Comparison of ENCODE assay signal across 12 mouse cellular contexts in the genomic region with DNA sequence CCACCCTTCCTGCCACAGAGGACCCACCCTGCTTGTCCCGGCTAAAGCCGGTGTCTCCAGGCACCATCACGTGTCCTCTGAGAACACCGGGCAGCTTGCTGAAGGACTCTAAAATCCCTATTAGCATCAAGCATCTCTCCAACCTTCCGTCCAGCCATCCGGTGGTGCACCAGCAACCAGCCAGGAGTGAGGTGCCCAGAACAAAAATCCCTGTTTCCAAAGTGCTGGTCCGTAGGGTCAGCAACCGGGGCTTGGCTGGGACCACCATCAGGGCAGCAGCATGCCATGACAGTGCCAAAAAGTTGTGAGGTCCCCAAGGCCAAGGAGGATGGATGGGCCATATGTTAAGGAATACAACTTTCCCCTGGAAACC. TPM values are rescaled to one million over a fixed set of nuclear protein-coding genes. Genes with fewer than 3 reads are reported as not detected.
DNase-seq lines count a peak whose midpoint lies in the region; ATAC-seq and TF ChIP-seq lines count a peak whose summit lies in the region.
"Had no signal": no experiment of that assay in that cellular context is flagged by ENCODE, and none has a peak within 500 bp of the region (broad histone marks: within the 10 kb centered on the region; RNA-seq: fewer than 3 reads in every experiment).

No protein-coding gene starts in this region.

- H3K4me2 ChIP-seq in forebrain, embryonic 12.5 days, result peak overlapping the region; percentile 81
- H3K4me2 ChIP-seq in hindbrain, embryonic 16.5 days (ENCODE audit: low read length), result peak overlapping the region; percentile 92
- peak overlapping the region; percentile 78 for H3K4me2 ChIP-seq in neural tube, embryonic 11.5 days (ENCODE audit: low read depth)

- peaks cover 16% of the 10 kb centered on the region for H3K36me3 ChIP-seq in forebrain, embryonic 12.5 days (replicated peaks)
- H3K36me3 ChIP-seq in hindbrain, embryonic 16.5 days (ENCODE audit: control insufficient read depth, insufficient read depth, low read length), result no peaks in the 10 kb centered on the region
- no peaks in the 10 kb centered on the region for H3K36me3 ChIP-seq in neural tube, embryonic 11.5 days (ENCODE audit: control insufficient read depth, insufficient read depth, low read length)

- H3K27ac ChIP-seq in layer of hippocampus, adult 2 months, result peak overlapping the region; percentile 92
- no peak overlapping the region for H3K27ac ChIP-seq in forebrain, embryonic 12.5 days
- peak overlapping the region; percentile 99 for H3K27ac ChIP-seq in hindbrain, embryonic 16.5 days (ENCODE audit: low read depth, low read length)
- no peak overlapping the region for H3K27ac ChIP-seq in neural tube, embryonic 11.5 days (ENCODE audit: low read depth, low read length)
- H3K27ac ChIP-seq: kidney, postnatal 0 days had no signal

- H3K4me3 ChIP-seq in layer of hippocampus, adult 2 months, result peak overlapping the region; percentile 95
- peak overlapping the region; percentile 86 for H3K4me3 ChIP-seq in forebrain, embryonic 12.5 days (replicated peaks)
- peak overlapping the region; percentile 95 for H3K4me3 ChIP-seq in hindbrain, embryonic 16.5 days (ENCODE audit: low read length)
- H3K4me3 ChIP-seq in neural tube, embryonic 11.5 days (ENCODE audit: low read depth, low read length), result peak overlapping the region; percentile 73
- H3K4me3 ChIP-seq: myocyte had no signal

- H3K9ac ChIP-seq in forebrain, embryonic 12.5 days, result peak overlapping the region; percentile 93
- H3K9ac ChIP-seq in hindbrain, embryonic 16.5 days (ENCODE audit: low read depth, low read length), result peak overlapping the region; percentile 99
- H3K9ac ChIP-seq in neural tube, embryonic 11.5 days (ENCODE audit: low read length), result no peak overlapping the region
- H3K9ac ChIP-seq: lung, embryonic 14.5 days had no signal

- peaks cover 59% of the 10 kb centered on the region for H3K4me1 ChIP-seq in forebrain, embryonic 12.5 days
- peaks cover 49% of the 10 kb centered on the region for H3K4me1 ChIP-seq in hindbrain, embryonic 16.5 days (ENCODE audit: control insufficient read depth, insufficient read depth, low read depth, low read length)
- peaks cover 7% of the 10 kb centered on the region; the same call in 1 of the 2 replicates for H3K4me1 ChIP-seq in neural tube, embryonic 11.5 days (ENCODE audit: control insufficient read depth, insufficient read depth, low read length)

- TF ChIP-seq CTCF in layer of hippocampus, adult 2 months (conservative IDR thresholded peaks at IDR 0.05), result no peak

- WGBS in forebrain, embryonic 12.5 days, result 89% methylated on average over 8 of the region's 8 CpGs
- WGBS in hindbrain, embryonic 16.5 days, result 75% methylated on average over 8 of the region's 8 CpGs
- 92% methylated on average over 8 of the region's 8 CpGs for WGBS in neural tube, embryonic 11.5 days

- no peak for DNase-seq in layer of hippocampus, adult 2 months (ENCODE audit: low spot score in 2 of 2)
- DNase-seq in layer of hippocampus, postnatal 25 days (ENCODE audit: extremely low spot score in 1 of 2, low spot score in 1 of 2), result no peak
- no peak for DNase-seq in neural tube, embryonic 11.5 days (ENCODE audit: low spot score)
- DNase-seq in frontal cortex, postnatal 14 days (ENCODE audit: low spot score in 2 of 2), result no peak
- DNase-seq in adrenal gland, adult 18-20 months (ENCODE audit: low spot score in 2 of 2), result no peak
- DNase-seq in heart, adult 18-20 months, result no peak
- DNase-seq: lung, embryonic 14.5 days had no signal

- H3K9me3 ChIP-seq in forebrain, embryonic 12.5 days, result no peaks in the 10 kb centered on the region
- H3K9me3 ChIP-seq in hindbrain, embryonic 16.5 days (ENCODE audit: control insufficient read depth, low read length), result no peaks in the 10 kb centered on the region
- no peaks in the 10 kb centered on the region for H3K9me3 ChIP-seq in neural tube, embryonic 11.5 days (ENCODE audit: control insufficient read depth, low read length)

- no peak for ATAC-seq in forebrain, embryonic 12.5 days (ENCODE audit: low FRiP score)
- no peak for ATAC-seq in hindbrain, embryonic 16.5 days
- no peak for ATAC-seq in neural tube, embryonic 11.5 days (ENCODE audit: insufficient read depth, low FRiP score, low TSS enrichment)

- peaks cover 5% of the 10 kb centered on the region; the same call in 1 of the 2 replicates for H3K27me3 ChIP-seq in forebrain, embryonic 12.5 days
- H3K27me3 ChIP-seq in hindbrain, embryonic 16.5 days (replicated peaks; ENCODE audit: control insufficient read depth, insufficient read depth, low read length), result no peaks in the 10 kb centered on the region
- H3K27me3 ChIP-seq in neural tube, embryonic 11.5 days (ENCODE audit: control insufficient read depth, insufficient read depth, low read length), result 0 out of 2 replicates have a peak, but pooled peaks cover 6% of the 10 kb centered on the region
- H3K27me3 ChIP-seq: CH12.LX had no signal

RNA-seq across cellular contexts. Expression of a gene that starts 6.9 kb away (rescaled TPM):
- 10 to 100 TPM; 47.7 to 49.2 TPM for total RNA-seq in layer of hippocampus, adult 2 months (2021)
- 10 to 100 TPM; 42.9 to 49.0 TPM for total RNA-seq in layer of hippocampus, postnatal 25 days (2021)
- polyA plus RNA-seq in forebrain, embryonic 12.5 days (2016; fragmentation: Nextera tagmentation; extraction: Ambion mirVana), result 37.5 and 38.6 TPM in 2 replicates
- 19.3 and 21.2 TPM in 2 replicates for polyA plus RNA-seq in hindbrain, embryonic 16.5 days (2015; fragmentation: Nextera tagmentation; extraction: Ambion mirVana)
- polyA plus RNA-seq in neural tube, embryonic 11.5 days (2014; fragmentation: Nextera tagmentation; extraction: Ambion mirVana), result 9.0 and 9.7 TPM in 2 replicates
- 1 to 10 TPM; 3.0 to 3.3 TPM for total RNA-seq in adrenal gland, adult 18-20 months (2021)
- not detected for total RNA-seq in heart, adult 18-20 months (2021)
- total RNA-seq: CH12.LX had no signal
- polyA plus RNA-seq: myocyte had no signal

Comparison
In these comparisons a context has a peak if more than half of its experiments do, and no peak if none do; other contexts are left out.
1. H3K27ac ChIP-seq: peak in layer of hippocampus, adult 2 months (single experiment) and hindbrain, embryonic 16.5 days (single experiment); none in forebrain, embryonic 12.5 days (single experiment) and neural tube, embryonic 11.5 days (single experiment).
2. RNA of a gene that starts 6.9 kb away (total RNA-seq): 47.7 to 49.2 TPM in layer of hippocampus, adult 2 months and 42.9 to 49.0 TPM in layer of hippocampus, postnatal 25 days; 3.0 to 3.3 TPM in adrenal gland, adult 18-20 months and not detected in heart, adult 18-20 months; every median in the first group is over 10 times any median in the second.
3. Peak in every context shown above with its lines, with median percentiles within 50 percentile points of each other: H3K4me3 ChIP-seq and H3K4me2 ChIP-seq.